In genomic region chr10:92232081-92232480, GRCm38 (mm10) we compare ENCODE assay signal across 18 mouse cellular contexts.
"Had no signal": no experiment of that assay in that cellular context is flagged by ENCODE, and none has a peak within 500 bp of the region (broad histone marks: within the 10 kb centered on the region; RNA-seq: fewer than 3 reads in every experiment).

No protein-coding gene starts in this region.

- H3K27ac ChIP-seq: limb, embryonic 12.5 days; limb, embryonic 15.5 days; liver, embryonic 13.5 days; midbrain, embryonic 13.5 days; neural tube, embryonic 13.5 days had no signal

- H3K4me2 ChIP-seq: limb, embryonic 12.5 days; limb, embryonic 15.5 days; liver, embryonic 13.5 days; midbrain, embryonic 13.5 days; neural tube, embryonic 13.5 days had no signal

- H3K4me3 ChIP-seq: limb, embryonic 12.5 days; limb, embryonic 15.5 days; liver, embryonic 13.5 days; megakaryocyte, embryonic 14.5 days; midbrain, embryonic 13.5 days; myocyte; neural tube, embryonic 13.5 days had no signal

- H3K27me3 ChIP-seq: limb, embryonic 12.5 days; limb, embryonic 15.5 days; liver, embryonic 13.5 days; megakaryocyte, embryonic 14.5 days; midbrain, embryonic 13.5 days; neural tube, embryonic 13.5 days had no signal

- H3K36me3 ChIP-seq: limb, embryonic 12.5 days; limb, embryonic 15.5 days; liver, embryonic 13.5 days; midbrain, embryonic 13.5 days; neural tube, embryonic 13.5 days had no signal

- H3K9me3 ChIP-seq: limb, embryonic 12.5 days; limb, embryonic 15.5 days; liver, embryonic 13.5 days; midbrain, embryonic 13.5 days; neural tube, embryonic 13.5 days had no signal

- ATAC-seq: intestine, embryonic 16.5 days; lung, postnatal 0 days; midbrain, embryonic 13.5 days had no signal

- H3K4me1 ChIP-seq: limb, embryonic 12.5 days; limb, embryonic 15.5 days; liver, embryonic 13.5 days; megakaryocyte, embryonic 14.5 days; neural tube, embryonic 13.5 days had no signal

- DNase-seq: kidney, adult 18-20 months; kidney, adult 9 months; kidney, postnatal 14 days; kidney, postnatal 4 days; left cerebral cortex, postnatal 4 days; liver, embryonic 13.5 days; lung, adult 2 months; lung, postnatal 36 days; thymus, adult 18-20 months; thymus, postnatal 36 days had no signal

- H3K9ac ChIP-seq: limb, embryonic 12.5 days; limb, embryonic 15.5 days; liver, embryonic 13.5 days; midbrain, embryonic 13.5 days; neural tube, embryonic 13.5 days had no signal
